Mouse (Mus musculus) kidney, adult 8-10 months (tissue): ENCODE results near the gene Nomo1.

Source experiments
- DNase-seq, 2 experiments: peaks; one replicate each; pipeline ENCODE4 v3.0.0; 2022

Nomo1 gene

DNA sequence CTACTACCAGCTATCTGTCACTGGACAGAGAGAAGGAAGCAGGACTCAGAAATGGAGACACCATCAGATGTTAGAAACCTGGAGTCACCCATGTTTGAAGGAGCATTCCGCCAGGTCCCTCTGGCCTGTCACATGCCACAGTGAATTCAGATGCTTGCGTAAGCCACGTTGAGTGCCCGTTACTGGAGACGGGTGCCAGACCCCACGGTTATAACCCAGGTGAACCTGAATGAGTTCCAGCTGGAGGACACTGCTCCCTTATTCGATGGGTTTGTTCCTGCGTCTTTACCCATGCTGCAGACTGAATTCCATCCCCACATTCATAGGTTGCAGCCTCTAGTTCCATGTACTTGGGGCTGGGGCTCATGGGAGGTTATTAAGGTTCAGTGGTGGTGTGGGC, 70.3 kb downstream of the Nomo1 start:
- DNase-seq: no peak

DNA sequence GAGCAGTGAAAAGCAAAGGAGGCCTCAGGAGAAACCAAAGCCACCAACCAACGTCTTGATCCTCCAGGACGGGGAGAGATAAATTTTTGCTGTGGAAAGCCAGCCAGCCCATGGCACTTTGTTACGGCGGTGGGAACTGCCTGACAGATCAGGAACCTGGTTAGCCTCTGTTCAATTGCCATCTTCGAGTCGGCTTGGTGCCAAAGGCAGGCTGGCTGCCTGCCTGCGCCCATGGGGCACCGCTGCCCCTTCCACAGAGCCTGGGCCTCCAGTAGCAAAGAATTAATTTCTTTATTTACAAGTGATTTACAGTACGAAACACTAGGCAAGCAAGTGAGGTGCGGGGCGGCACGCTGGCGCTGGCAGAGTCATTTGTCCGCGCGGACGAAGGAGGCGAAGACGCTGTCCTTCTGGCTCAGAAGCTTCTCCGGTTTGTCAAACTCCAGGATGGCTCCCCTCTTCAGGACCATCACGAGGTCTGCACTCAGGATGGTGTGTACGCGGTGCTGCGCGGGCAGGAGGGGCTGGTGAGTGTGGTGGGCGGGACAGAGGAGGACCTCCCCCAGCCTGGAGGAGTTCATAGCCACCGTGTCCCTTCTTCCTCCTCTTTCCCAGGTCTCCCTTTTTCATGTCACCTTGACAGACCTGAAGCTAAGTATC, 70.9 kb downstream of the Nomo1 start:
- no peak for DNase-seq

DNA sequence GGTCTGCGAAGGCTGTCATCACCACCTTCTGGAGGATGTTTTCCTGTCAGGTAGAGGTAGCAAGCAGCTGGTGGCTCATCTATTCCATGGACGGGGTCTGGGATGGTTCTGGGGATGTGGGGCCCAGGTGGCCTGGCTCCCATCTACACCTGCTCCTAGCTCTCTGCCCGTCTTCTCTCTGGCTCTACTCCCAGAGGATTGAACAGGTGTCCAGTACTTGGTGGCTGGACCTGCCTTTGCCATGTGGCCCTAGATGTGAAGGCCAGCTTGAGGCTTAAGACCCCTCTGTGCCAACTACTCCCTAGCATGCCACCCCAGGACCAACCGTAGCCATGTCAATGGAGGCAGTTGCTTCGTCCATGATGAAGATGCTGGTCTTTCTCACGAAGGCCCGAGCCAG, 72.0 kb downstream of the Nomo1 start:
- DNase-seq: no peak

DNA sequence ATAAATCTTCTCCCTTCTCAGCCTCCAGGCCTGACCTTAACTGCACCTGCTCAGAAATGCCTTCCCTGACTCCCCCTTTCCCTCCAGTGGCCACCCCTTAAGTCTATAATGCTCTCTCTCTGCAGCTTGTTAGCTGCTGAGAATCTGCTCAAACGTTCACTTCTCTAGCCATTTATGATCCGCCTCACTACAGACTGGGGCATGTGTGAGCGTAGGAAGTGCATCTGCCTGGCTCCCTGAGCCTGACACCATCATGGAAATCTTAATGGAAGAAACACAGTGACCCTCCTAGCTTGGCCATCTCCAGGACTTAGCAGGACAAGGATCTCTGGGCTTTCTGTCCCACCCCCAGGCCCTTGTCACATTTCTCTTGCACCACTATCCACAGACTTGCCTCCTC, 76.6 kb downstream of the Nomo1 start:
- no peak for DNase-seq

DNA sequence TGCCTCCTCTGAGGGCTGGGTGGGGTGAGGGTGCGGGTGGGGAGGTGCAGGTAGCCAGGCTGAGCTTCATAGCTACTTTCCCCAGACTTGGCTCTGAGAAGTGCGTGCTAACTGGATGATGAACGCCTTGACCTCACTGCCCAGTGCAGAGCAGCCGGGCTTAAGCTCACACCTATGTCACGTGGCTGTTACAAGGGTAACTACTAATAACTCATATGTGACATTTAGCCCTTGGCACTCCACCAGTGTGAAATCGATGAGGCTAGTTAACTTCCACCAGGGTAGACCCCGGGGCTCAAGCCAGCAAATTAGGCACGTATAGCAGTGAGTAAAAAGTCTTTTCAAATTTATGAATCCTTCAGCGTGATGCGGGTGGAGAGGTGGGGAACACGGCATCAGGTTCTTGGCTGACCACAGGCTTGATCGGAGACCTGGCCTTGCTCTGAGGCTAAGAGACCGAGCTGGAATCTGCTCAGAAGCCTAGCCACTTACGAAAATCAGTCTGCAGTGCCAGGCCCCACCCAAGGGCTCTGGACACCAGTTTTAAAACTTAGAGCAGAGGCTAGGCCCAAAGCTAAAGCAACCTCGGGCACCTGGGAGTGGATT, 77.8 kb downstream of the Nomo1 start:
- no peak for DNase-seq

DNA sequence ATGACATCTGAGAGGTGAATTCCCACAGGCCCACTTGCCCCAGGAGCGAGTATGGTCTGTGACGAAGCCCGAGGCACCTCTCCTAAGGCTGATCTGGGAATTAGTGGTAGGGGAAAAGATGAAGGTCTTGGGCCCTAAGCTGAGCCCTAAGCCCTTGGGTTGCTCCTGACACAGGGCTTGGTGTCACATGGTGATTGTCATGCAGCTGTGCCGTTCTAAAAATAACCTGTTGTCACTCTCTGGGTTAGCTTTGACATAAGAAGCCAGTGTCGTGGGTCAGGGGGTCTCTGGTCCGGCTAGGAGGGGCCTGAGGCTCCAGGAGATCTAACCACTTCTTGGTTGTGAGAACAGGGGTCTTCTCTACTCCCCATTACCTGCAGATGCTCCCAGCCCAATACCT, 78.4 kb downstream of the Nomo1 start:
- DNase-seq: no peak

DNA sequence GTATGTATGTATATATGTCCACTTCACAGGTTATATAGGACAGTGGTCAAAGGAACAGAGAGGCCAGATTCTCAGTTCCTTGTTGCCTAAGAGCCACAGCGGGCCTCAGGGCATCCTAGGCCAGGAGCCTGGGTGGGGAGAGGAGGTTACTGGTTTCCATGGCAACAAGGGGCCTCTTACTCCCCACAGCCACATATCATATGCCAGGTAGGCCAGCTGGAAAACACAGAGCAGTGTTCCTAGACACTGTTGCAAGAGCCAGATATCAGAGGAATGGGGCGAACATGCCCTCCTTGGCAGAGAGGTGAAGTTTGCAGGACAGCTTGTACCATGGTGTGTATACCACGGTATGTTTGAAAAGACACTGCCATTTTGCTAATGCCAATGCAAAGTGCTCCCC, 79.9 kb downstream of the Nomo1 start:
- DNase-seq: no peak

DNA sequence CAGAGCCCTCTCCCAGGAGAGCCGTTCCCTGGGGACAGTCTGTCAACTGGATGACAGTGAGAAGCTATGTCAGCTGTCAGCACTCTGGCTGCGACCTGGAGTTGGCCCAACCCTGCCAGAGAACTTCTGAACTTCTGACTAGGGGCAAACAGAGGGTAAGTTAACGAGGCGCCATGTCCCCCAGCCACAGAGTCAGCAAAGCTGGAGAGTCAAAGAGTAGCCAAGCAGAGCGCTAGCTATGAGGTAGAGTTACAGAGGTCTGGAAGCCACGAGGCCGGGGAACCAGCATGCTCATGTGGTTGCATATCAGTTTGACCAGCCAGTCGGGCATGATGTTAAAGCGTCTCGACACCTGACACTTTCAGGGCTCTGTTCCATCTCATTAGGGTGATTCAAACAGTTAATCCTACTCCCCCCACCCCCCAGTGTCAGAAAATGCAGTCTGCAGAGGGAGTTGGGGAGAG, 82.7 kb downstream of the Nomo1 start:
- DNase-seq: no peak

DNA sequence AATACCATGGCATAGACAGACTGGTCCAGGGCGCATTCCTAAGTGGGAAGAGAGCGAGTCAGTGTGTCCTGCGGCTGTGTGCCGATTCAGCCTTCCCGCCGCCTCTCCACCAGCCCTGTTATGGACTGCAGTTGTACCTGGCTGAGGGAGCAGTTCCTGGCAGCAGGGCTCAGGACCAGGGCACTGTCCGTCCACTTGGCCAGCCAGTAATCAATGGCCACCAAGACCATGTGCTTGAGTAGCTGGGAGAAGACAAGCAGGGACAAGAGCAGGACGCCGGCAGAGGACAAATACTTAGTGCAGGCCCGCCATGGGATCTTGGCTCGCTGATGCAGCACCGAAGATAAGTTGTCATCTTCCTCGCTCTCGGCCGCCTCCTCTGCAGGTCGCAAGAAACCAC, 83.5 kb downstream of the Nomo1 start:
- DNase-seq: no peak

DNA sequence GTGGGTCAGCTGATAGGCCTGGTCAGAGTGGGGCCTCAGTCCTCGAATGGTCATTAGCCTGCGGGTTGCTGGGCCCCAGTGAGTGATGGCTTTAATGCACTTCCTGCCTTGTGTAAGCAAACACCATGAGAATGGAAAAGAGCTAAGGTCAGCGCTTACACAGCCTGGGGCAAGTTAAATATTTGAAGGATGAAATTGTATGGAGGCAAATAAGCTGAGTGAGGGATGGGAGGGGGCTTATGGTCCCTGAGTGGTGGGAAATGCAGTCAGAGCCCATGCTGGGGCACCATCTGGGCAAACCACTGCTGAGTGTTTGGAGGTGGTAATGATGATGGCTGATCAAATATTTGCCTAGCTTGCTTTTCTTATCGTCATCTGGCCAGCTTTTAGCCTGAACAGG, 89.5 kb downstream of the Nomo1 start:
- no peak for DNase-seq

DNA sequence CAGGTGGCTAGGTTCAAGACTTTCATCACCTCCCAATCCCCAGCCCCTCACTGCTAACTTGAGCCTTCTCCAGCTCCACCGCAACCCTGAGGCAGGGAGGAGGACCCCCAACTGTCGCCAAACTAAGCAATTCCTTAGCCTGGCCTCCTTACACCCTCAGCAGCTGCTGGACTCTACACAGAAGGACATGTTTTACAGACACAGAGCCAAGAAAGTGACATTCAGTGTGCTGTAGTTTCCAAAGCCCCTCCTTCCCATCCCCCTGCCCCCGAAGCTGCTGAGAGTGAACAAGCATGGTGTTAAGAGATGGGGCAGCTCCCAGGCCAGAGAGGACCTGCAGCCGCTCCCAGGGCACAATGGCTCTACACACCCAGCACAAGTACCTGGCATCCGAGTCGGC, 91.0 kb downstream of the Nomo1 start:
- DNase-seq: no peak

DNA sequence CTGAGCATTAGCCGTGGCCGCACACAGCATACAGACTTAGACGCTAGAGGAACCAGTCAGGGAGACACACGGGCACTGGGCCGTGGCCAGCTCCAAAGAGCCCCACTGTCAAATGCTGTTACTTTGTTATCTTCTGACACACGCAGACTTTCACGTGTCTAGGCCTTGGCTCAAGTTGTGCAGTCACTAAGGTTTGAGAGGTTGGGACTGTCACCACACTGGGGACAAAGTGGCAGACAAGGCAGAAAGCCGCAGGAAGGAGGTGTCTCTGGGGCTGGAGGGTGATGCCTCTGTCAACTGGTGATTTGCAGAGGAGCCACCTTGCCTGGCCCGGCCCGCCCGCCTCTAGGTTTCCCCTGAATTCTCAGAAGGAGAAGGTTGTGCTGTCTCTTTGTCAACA, 91.8 kb downstream of the Nomo1 start:
- DNase-seq: no peak

DNA sequence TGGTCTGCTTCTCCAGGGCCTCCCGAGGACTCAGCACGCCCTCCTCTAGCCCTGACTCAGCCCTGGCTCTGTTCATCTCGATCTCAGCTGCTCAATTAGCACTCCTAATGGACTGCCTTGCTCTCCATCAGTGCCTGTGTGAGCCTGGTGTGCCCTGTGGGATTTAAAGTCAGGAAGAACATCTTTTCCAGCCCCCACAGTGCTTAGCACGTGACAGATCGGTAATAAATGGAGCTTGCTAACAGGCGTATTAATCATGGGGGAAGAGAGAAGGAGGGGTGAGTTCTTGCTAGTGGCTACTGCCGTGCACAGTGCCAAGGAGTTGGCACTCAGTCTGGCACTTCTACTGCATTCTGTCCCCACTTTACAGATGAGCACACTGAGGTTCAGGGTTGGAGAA, 94.7 kb downstream of the Nomo1 start:
- DNase-seq: no peak

DNA sequence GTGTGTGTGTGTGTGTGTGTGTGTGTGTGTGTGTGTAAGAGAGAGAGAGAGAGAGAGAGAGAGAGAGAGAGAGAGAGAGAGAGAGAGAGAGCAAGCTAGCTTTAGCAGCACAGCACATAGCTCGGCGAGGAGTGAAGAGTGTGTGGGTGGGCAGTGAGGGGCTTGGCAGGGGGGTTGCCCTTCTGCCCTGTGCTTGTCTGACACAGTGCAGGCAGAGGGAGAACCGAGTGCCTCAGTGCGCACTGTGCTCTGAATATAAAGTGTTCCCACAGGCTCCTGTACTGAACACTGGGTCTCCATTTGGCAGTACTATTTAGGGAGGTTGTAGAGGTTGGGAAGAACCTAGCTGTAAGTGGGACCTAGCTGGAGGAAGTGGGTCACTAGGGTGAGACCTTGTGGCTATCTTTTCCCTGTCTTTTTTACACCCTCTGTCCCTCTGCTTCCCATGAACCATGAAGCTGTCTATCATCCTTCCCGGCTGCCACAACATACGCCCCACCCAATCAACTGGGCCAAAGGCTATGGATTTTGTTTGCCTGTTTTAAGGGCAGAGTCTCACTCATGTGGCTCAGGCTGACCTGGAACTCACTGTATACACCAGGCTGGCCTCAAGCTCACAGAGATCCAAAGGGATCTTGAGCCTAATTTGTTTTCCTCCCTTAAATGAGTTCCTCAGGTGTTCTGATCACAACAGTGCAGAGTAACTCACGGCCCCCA, 96.1 kb downstream of the Nomo1 start:
- no peak for DNase-seq

DNA sequence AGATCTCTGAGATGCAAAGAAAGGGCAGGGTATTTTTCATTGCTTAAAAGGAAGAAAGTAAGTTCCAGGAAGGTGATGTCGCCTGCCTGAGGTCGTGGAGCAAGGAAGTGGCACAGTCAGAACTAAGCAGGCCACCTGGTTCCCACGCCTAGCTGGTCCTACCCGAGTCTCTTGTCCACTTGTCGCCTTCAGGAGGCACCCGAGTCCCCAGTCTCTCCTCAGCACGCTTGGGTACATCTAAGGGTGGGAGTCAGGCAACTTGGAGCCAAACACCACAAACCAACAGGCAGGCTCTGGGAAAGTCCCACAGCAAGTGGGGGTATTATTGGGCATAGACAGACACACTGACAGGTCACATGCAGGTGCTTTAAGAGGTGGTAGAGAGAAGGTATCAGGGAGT, 97.2 kb downstream of the Nomo1 start:
- no peak for DNase-seq

DNA sequence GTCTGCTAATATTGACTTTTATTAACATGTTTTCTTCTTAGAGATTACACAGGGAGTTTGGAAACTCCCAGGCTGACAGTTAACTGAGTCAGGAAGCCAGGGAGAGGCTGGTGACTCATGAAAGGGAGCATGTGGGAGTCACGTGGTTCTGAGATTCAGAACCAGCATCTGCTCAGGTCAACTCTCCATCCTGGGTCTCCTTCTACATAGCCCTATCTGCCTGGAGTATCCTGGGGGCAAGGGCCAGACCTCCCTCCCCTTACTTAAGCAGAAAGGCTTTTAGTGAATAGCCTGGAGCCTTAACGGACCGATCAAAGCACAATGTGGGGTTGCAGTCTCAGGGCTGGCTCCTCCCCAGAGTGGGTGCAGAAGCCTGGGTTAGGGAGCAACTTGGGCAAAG, 97.8 kb downstream of the Nomo1 start:
- no peak for DNase-seq

DNA sequence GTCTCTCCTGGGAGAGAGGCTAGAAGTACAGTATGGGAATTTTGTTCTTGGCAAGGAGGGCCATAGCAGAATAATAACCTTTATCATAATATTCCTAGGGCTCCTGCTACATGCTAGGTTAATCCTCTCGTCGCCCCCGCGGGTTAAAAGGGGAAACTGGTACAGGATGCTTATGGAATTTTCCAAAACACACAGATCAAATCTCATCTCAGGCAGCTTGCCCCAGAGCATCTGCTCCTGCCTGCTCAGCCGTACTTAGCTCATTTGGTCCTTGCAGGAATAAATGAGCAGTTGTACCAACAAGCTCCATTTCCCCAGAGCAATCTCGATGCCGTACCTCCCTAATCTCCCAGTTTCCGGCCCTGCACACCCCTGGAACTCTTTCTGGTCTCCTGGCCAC, 98.3 kb downstream of the Nomo1 start:
- DNase-seq: no peak

DNA sequence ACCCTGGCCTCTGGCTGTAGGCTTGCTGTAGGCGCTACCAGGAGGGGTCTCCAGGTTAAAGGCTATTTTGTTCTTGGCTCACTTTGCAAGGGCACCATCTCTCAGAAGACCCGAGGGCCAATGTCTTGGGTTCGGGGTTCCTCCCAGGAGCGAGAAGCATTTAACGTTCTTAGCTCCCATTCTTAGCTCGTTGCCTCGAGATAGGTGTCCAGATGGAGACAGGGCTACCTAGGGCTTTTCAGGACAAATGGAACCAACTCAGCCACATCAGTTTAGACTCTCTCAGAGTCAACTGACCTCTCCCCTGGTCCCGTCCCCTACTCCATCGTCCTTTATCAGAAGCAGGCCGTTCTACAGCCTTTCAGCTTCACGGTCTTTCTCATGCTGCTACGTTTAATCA, 98.7 kb downstream of the Nomo1 start:
- DNase-seq: no peak
